Mouse (Mus musculus) heart, postnatal 36 days (tissue): Measurements from ENCODE around the gene Gemin7. TPM values are rescaled to one million over a fixed set of nuclear protein-coding genes. Genes with fewer than 3 reads are reported as not detected.
"Not testable (repeated sequence)": the region's sequence is repeated elsewhere in the genome, so short reads cannot be mapped to it uniquely, and the experiment has no call there.

Experiments used
- DNase-seq, 2 experiments: peaks; one replicate each; pipeline ENCODE4 v3.0.0; 2021 to 2022
- intact Hi-C: fragments of 180-260 bp; cut with DNase I; formaldehyde crosslinking; loops from one replicate; pipeline ENCODE4 v1.15.1; 2025
- total RNA-seq, 2 experiments: library from RNA; stranded (reverse); gene quantifications; 2 replicates each; pipeline ENCODE4 v1.2.3; 2021

Gemin7 gene
- 10 to 100 TPM; 44.1 to 47.8 TPM for total RNA-seq

GRCm38 (mm10) chr7:19577141-19577852, at the start of gene Gemin7, which contains the start of gene Zfp296:
Gene Gemin7, minus strand, starts transcription at chr7:19577595.
Gene Zfp296, plus strand, starts transcription at chr7:19577287.
- peak in 1 of 2 experiments; percentile 31 for DNase-seq

GRCm38 (mm10) chr7:19623433-19623832, 46.0 kb upstream of the Gemin7 start:
- intact Hi-C loops = no loop called here
- DNase-seq = no peak

More at GRCm38 (mm10) chr7:19577141-19577852, at the start of gene Gemin7, which contains the start of gene Zfp296:
- intact Hi-C loops = no loop called here

- intact Hi-C loops = no loop called here
- no peak for DNase-seq
These were observed 44.8 kb upstream of the Gemin7 start for GRCm38 (mm10) chr7:19622241-19622640.

- DNase-seq = no peak
- intact Hi-C loops = no loop called here
These were observed 43.4 kb upstream of the Gemin7 start for GRCm38 (mm10) chr7:19620811-19621210.

GRCm38 (mm10) chr7:19619004-19619801, 41.8 kb upstream of the Gemin7 start:
- peak; percentile 70 to 74 for DNase-seq
- intact Hi-C loops = loop anchor here (2.0 to 5.0 kb wide), 3 partner anchors 28 to 212 kb away; no protein-coding TSS in a partner anchor

- intact Hi-C loops = loop anchor here (5.0 kb wide), 1 partner anchor 208 kb away; no protein-coding TSS in a partner anchor
These were observed 37.7 kb upstream of the Gemin7 start for GRCm38 (mm10) chr7:19615036-19615577.

GRCm38 (mm10) chr7:19610969-19611368, 33.6 kb upstream of the Gemin7 start:
- intact Hi-C loops = no loop called here
- no peak for DNase-seq

More at GRCm38 (mm10) chr7:19615036-19615577, 37.7 kb upstream of the Gemin7 start:
- DNase-seq = no peak

- DNase-seq = no peak
- intact Hi-C loops = no loop called here
These were observed 32.4 kb upstream of the Gemin7 start for GRCm38 (mm10) chr7:19609641-19610332.

- intact Hi-C loops = no loop called here
- DNase-seq = no peak
These were observed 29.9 kb upstream of the Gemin7 start for GRCm38 (mm10) chr7:19607291-19607690.

GRCm38 (mm10) chr7:19604606-19605214, 27.3 kb upstream of the Gemin7 start:
- intact Hi-C loops, DNase-seq: not testable (repeated sequence)

GRCm38 (mm10) chr7:19603849-19604605, 26.6 kb upstream of the Gemin7 start, which contains the start of gene Clasrp:
Gene Clasrp, minus strand, starts transcription at chr7:19604486.
- DNase-seq = peak; percentile 94 to 97
- intact Hi-C loops = no loop called here

GRCm38 (mm10) chr7:19603055-19603454, 25.7 kb upstream of the Gemin7 start:
- DNase-seq = no peak

GRCm38 (mm10) chr7:19600562-19600961, 23.2 kb upstream of the Gemin7 start:
- intact Hi-C loops = no loop called here
- no peak for DNase-seq

More at GRCm38 (mm10) chr7:19603055-19603454, 25.7 kb upstream of the Gemin7 start:
- intact Hi-C loops = no loop called here

GRCm38 (mm10) chr7:19593061-19593730, 15.8 kb upstream of the Gemin7 start:
- intact Hi-C loops = loop anchor here (5.0 kb wide), 1 partner anchor 186 kb away; no protein-coding TSS in a partner anchor
- DNase-seq = no peak

- peak; percentile 69 to 74 for DNase-seq
- intact Hi-C loops = loop anchor here (2.0 to 5.0 kb wide), 2 partner anchors 29 to 183 kb away; no protein-coding TSS in a partner anchor
These were observed 12.5 kb upstream of the Gemin7 start for GRCm38 (mm10) chr7:19589917-19590316.

- intact Hi-C loops = no loop called here
- DNase-seq = peak; percentile 37 to 57
These were observed 11.8 kb upstream of the Gemin7 start for GRCm38 (mm10) chr7:19589207-19589606.

- intact Hi-C loops = no loop called here
- no peak for DNase-seq
These were observed 8.9 kb upstream of the Gemin7 start for GRCm38 (mm10) chr7:19586269-19586668.

GRCm38 (mm10) chr7:19580634-19581033, 3.2 kb upstream of the Gemin7 start:
- intact Hi-C loops = no loop called here
- no peak for DNase-seq
